Mouse (Mus musculus) thymus, adult 2 months (tissue): ENCODE data around the gene Unc80.

Experiments used
- CTCF ChIP-seq: fragments of 200-500 bp; IDR thresholded peaks from 2 replicates; pipeline ENCODE4 v1.5.1; 2012; ENCODE audit warnings: mild to moderate bottlenecking, control low read depth, low read length, moderate library complexity, borderline replicate concordance; ENCODE audit not compliant: control insufficient read depth, poor library complexity, insufficient read depth; ENCODE audit errors: extremely low read depth
- POLR2A ChIP-seq: fragments of 200-500 bp; IDR thresholded peaks from 2 replicates; pipeline ENCODE4 v1.6.1; 2012; ENCODE audit warnings: mild to moderate bottlenecking, low read length, control low read depth, moderate library complexity; ENCODE audit not compliant: control insufficient read depth, poor library complexity, insufficient read depth; ENCODE audit errors: extremely low read depth

- TF ChIP-seq POLR2A (no peak), CTCF (no peak)
Measured at GRCm38 (mm10) chr1:66700149-66700692, 232.1 kb downstream of the Unc80 start.
